Mouse (Mus musculus) lung, postnatal 0 days (tissue): ENCODE measurements at regions not wholly inside any gene's neighbourhood (a gene's known extent, or its start where the extent isn't known, plus 50 kb on each side); places are given as distances from the start of the nearest gene placed in this dataset.

Experiments
- ATAC-seq: fragments of 200-750 bp; cut with Nextera tagmentation; 2 replicates; pipeline ENCODE4 v1.8.0; 2017; ENCODE audit warnings: moderate library complexity
- DNase-seq: peaks from one replicate; pipeline ENCODE4 v3.0.0-alpha.2; 2016; ENCODE audit warnings: low spot score
- H3K27ac ChIP-seq: fragments of 300-500 bp; sonication (generic); 2 replicates; pipeline ENCODE4 v1.5.1; 2014; ENCODE audit warnings: antibody characterized with exemption, mild to moderate bottlenecking, low read length, mixed read lengths
- H3K27me3 ChIP-seq: fragments of 300-500 bp; sonication (generic); replicated peaks from 2 replicates; pipeline ENCODE4 v1.6.1; 2014; ENCODE audit warnings: low read length, mixed read lengths; ENCODE audit not compliant: insufficient read depth
- H3K36me3 ChIP-seq: fragments of 300-500 bp; sonication (generic); 2 replicates; pipeline ENCODE4 v1.6.1; 2014; ENCODE audit warnings: low read length, mixed read lengths; ENCODE audit not compliant: insufficient read depth
- H3K4me1 ChIP-seq: fragments of 300-500 bp; sonication (generic); 2 replicates; pipeline ENCODE4 v1.6.1; 2014; ENCODE audit warnings: antibody characterized with exemption, low read depth, low read length, mixed read lengths; ENCODE audit not compliant: insufficient read depth
- H3K4me2 ChIP-seq: fragments of 300-500 bp; sonication (generic); replicated peaks from 2 replicates; pipeline ENCODE4 v1.6.1; 2014; ENCODE audit warnings: low read depth, mild to moderate bottlenecking, low read length, moderate library complexity, mixed read lengths
- H3K4me3 ChIP-seq: fragments of 300-500 bp; sonication (generic); 2 replicates; pipeline ENCODE4 v1.5.1; 2014; ENCODE audit warnings: low read depth, low read length
- H3K9ac ChIP-seq: fragments of 300-500 bp; sonication (generic); replicated peaks from 2 replicates; pipeline ENCODE4 v1.6.1; 2014; ENCODE audit warnings: low read depth, mild to moderate bottlenecking
- H3K9me3 ChIP-seq: fragments of 300-500 bp; sonication (generic); 2 replicates; pipeline ENCODE4 v1.6.1; 2016; ENCODE audit warnings: low read length, mixed read lengths
- CTCF ChIP-seq: IDR thresholded peaks from 2 replicates; pipeline ENCODE4 v1.5.1; 2016; ENCODE audit warnings: antibody characterized with exemption, mild to moderate bottlenecking
- EP300 ChIP-seq: IDR thresholded peaks from 2 replicates; pipeline ENCODE4 v1.6.1; 2016; ENCODE audit warnings: antibody characterized with exemption, mild to moderate bottlenecking, control low read depth
- WGBS: fragments of 180-500 bp; shearing (Covaris S2); extraction: QIAGEN DNeasy Blood & Tissue Kit; methylation state at CpG from one replicate; pipeline ENCODE4 v1.1.7; 2014; 5-methylcytosine and 5-hydroxymethylcytosine counted together

- 86% methylated on average over 11 of the region's 11 CpGs for WGBS
- no peak for ATAC-seq
- no peak for DNase-seq
- H3K36me3 ChIP-seq, result no peaks in the 10 kb centered on the region
- H3K27ac ChIP-seq, result no peak overlapping the region
- H3K9me3 ChIP-seq, result no peaks in the 10 kb centered on the region
- TF ChIP-seq CTCF (no peak), EP300 (no peak)
- no peak overlapping the region for H3K9ac ChIP-seq
- no peaks in the 10 kb centered on the region for H3K4me1 ChIP-seq
- no peaks in the 10 kb centered on the region for H3K27me3 ChIP-seq
- no peak overlapping the region for H3K4me2 ChIP-seq
- H3K4me3 ChIP-seq, result no peak overlapping the region
These were observed 234.3 kb upstream of the Cxcr4 start for GRCm38 (mm10) chr1:128826419-128826818.

DNA sequence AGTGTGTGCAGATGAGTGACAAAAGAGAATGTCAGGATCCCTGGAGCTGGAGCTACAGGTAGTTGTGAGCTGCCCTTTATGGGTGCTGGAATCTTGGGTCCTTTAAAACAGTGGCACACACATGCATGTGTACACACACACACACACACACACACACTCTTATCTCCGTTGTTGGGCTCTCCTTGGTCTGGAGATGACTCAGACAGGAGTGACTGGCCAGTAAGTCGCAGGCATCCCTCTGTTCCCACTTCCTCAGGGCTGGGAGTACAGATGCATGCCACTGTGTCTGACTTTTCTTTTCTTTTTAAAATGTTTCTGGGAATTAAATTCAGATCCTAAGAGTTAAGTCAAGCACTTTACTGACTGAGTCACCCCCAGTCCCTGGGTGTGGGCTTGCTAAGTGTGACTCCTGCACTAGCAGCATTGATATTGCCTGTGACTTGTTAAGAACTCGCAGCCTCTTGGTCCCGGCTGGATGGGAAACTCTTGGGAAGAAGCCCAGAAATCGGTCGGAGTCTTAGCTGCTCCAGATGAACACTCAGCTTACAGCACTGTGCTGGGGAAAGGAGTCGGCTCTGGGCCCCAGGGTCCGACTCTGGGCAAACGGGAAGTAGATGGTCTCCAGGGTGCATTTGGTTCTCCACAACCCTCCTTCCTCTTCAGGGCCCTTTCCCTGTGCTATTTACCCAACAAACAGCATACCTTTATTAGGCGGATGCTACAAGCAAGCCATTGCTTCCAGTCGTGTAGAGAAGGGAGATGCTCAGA lies 233.0 kb upstream of the Cxcr4 start:
- no peaks in the 10 kb centered on the region for H3K4me1 ChIP-seq
- no peak overlapping the region for H3K27ac ChIP-seq
- H3K36me3 ChIP-seq, result no peaks in the 10 kb centered on the region
- WGBS, result 50% methylated on average over 11 of the region's 11 CpGs
- ATAC-seq, result peak; percentile 23
- no peaks in the 10 kb centered on the region for H3K27me3 ChIP-seq
- H3K4me3 ChIP-seq, result no peak overlapping the region
- no peaks in the 10 kb centered on the region for H3K9me3 ChIP-seq
- no peak for DNase-seq
- TF ChIP-seq CTCF (no peak), EP300 (no peak)
- H3K4me2 ChIP-seq, result no peak overlapping the region
- H3K9ac ChIP-seq, result no peak overlapping the region

- H3K4me3 ChIP-seq, result no peak overlapping the region
- H3K9me3 ChIP-seq, result no peaks in the 10 kb centered on the region
- peak; percentile 82 for DNase-seq
- no peaks in the 10 kb centered on the region for H3K36me3 ChIP-seq
- ATAC-seq, result peak; percentile 66
- 0 out of 2 replicates have a peak overlapping the region, but pooled peaks have one; percentile 8 for H3K4me2 ChIP-seq
- 3% methylated on average over 8 of the region's 8 CpGs for WGBS
- H3K9ac ChIP-seq, result no peak overlapping the region
- no peaks in the 10 kb centered on the region for H3K4me1 ChIP-seq
- H3K27me3 ChIP-seq, result no peaks in the 10 kb centered on the region
- TF ChIP-seq CTCF, result peak; percentile 88
- TF ChIP-seq EP300, result no peak; the same call in 1 of the 2 replicates
- no peak overlapping the region for H3K27ac ChIP-seq
These were observed 232.1 kb upstream of the Cxcr4 start for GRCm38 (mm10) chr1:128824235-128824634.

- H3K36me3 ChIP-seq, result no peaks in the 10 kb centered on the region
- no peak overlapping the region for H3K4me2 ChIP-seq
- no peaks in the 10 kb centered on the region for H3K9me3 ChIP-seq
- H3K4me3 ChIP-seq, result no peak overlapping the region
- TF ChIP-seq CTCF (no peak), EP300 (no peak)
- H3K9ac ChIP-seq, result no peak overlapping the region
- H3K27me3 ChIP-seq, result no peaks in the 10 kb centered on the region
- 51% methylated on average over 6 of the region's 6 CpGs for WGBS
- no peak for DNase-seq
- no peak for ATAC-seq
- H3K27ac ChIP-seq, result no peak overlapping the region
- no peaks in the 10 kb centered on the region for H3K4me1 ChIP-seq
These were observed 229.9 kb upstream of the Cxcr4 start for GRCm38 (mm10) chr1:128821991-128822390.

GRCm38 (mm10) chr1:128820527-128820926 lies 228.4 kb upstream of the Cxcr4 start:
- Histone ChIP-seq H3K4me3 (no peak overlapping the region), H3K4me2 (no peak overlapping the region), H3K4me1 (no peaks in the 10 kb centered on the region), H3K9ac (no peak overlapping the region), H3K9me3 (no peaks in the 10 kb centered on the region), H3K27me3 (no peaks in the 10 kb centered on the region), H3K27ac (no peak overlapping the region), H3K36me3 (no peaks in the 10 kb centered on the region)
- DNase-seq (no peak), ATAC-seq (no peak)
- TF ChIP-seq CTCF (peak; percentile 13; the same call in 1 of the 2 replicates), EP300 (no peak)
- WGBS, result 83% methylated on average over 1 of the region's 1 CpGs

DNA sequence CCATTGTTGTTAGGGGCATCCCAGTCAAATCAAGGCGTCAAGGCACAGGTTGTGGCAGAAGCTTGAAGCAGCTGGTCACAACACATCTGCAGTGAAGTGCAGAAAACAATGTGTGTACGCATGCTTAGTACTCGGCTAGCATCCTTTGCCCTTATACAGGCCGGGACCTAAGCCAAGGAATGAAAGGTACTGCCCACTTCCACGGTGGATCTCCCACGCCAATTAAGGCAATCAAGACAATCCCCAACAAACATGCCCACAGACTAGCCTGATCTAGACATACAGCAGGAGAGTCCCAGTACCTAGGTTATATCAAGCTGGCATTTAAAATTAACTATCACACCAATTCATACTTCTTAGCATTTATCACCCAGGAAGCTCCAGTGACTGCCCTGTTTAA lies 227.5 kb upstream of the Cxcr4 start:
- no peaks in the 10 kb centered on the region for H3K27me3 ChIP-seq
- H3K4me2 ChIP-seq, result no peak overlapping the region
- ATAC-seq, result no peak
- no peak for DNase-seq
- WGBS, result 88% methylated on average over 6 of the region's 6 CpGs
- H3K27ac ChIP-seq, result no peak overlapping the region
- H3K9me3 ChIP-seq, result no peaks in the 10 kb centered on the region
- H3K36me3 ChIP-seq, result no peaks in the 10 kb centered on the region
- no peaks in the 10 kb centered on the region for H3K4me1 ChIP-seq
- TF ChIP-seq CTCF, result no peak
- no peak for TF ChIP-seq EP300
- no peak overlapping the region for H3K9ac ChIP-seq
- H3K4me3 ChIP-seq, result no peak overlapping the region
